Mouse (Mus musculus): ENCODE measurements at regions not wholly inside any gene's neighbourhood (a gene's known extent, or its start where the extent isn't known, plus 50 kb on each side); places are given as distances from the start of the nearest gene placed in this dataset.

GRCm38 (mm10) chr5:96921037-96921436, 76.5 kb upstream of the Bmp2k start:
- H3K27me3 ChIP-seq (ENCODE audit: control insufficient read depth in 1 of 2, insufficient read depth in 2 of 2, low read length in 2 of 2) = no peaks in the 10 kb centered on the region
- no peak for TF ChIP-seq ZNF384 (IDR thresholded peaks at IDR 0.05; ENCODE audit: low read depth, low read length)
- no peak for TF ChIP-seq CHD2 (IDR thresholded peaks at IDR 0.05; ENCODE audit: low read length)
- TF ChIP-seq ZC3H11A (IDR thresholded peaks at IDR 0.05; ENCODE audit: low read depth, low read length) = no peak
- TF ChIP-seq KAT2A (conservative IDR thresholded peaks at IDR 0.05; ENCODE audit: low read depth, low read length) = no peak
- no peak for TF ChIP-seq POLR2AphosphoS2 (IDR thresholded peaks at IDR 0.05; ENCODE audit: low read length)
- no peak for TF ChIP-seq ELF1 (IDR thresholded peaks at IDR 0.05; ENCODE audit: low read depth, low read length)
- TF ChIP-seq POLR2A (IDR thresholded peaks at IDR 0.05; ENCODE audit: control insufficient read depth in 1 of 2, insufficient read depth in 1 of 2, low read depth in 1 of 2, low read length in 2 of 2, poor library complexity in 1 of 2) = no peak
- no peak for TF ChIP-seq HCFC1 (IDR thresholded peaks at IDR 0.05; ENCODE audit: low read depth, low read length)
- no peak for TF ChIP-seq CHD1 (IDR thresholded peaks at IDR 0.05; ENCODE audit: low read depth, low read length)
- TF ChIP-seq MAFK (IDR thresholded peaks at IDR 0.05; ENCODE audit: borderline replicate concordance, low read depth, low read length) = no peak; the same call in 1 of the 2 replicates
- peak; percentile 85 for TF ChIP-seq MYC (IDR thresholded peaks at IDR 0.05; ENCODE audit: low read depth, low read length)
- peak; percentile 72; the same call in 1 of the 2 replicates for TF ChIP-seq SIN3A (IDR thresholded peaks at IDR 0.05; ENCODE audit: low read length)
- peak; percentile 92 to 95 for TF ChIP-seq EP300 (IDR thresholded peaks at IDR 0.05; ENCODE audit: low read depth in 1 of 2, low read length in 2 of 2)
- peak; percentile 99 for TF ChIP-seq TAL1 (IDR thresholded peaks at IDR 0.05; ENCODE audit: low read length)
- peak; percentile 97 for TF ChIP-seq GATA1 (IDR thresholded peaks at IDR 0.05; ENCODE audit: low read depth, low read length)
- no peak for TF ChIP-seq E2F4 (IDR thresholded peaks at IDR 0.05; ENCODE audit: borderline replicate concordance, low read depth, low read length)
- peak; percentile 95 for TF ChIP-seq TCF12 (IDR thresholded peaks at IDR 0.05; ENCODE audit: low read depth, low read length)
- no peak for TF ChIP-seq RAD21 (IDR thresholded peaks at IDR 0.05; ENCODE audit: low read depth, low read length)
- TF ChIP-seq JUND (IDR thresholded peaks at IDR 0.05; ENCODE audit: low read depth, low read length) = peak; percentile 81; the same call in 1 of the 2 replicates
- no peak for TF ChIP-seq NELFE (IDR thresholded peaks at IDR 0.05; ENCODE audit: low read depth, low read length)
- TF ChIP-seq RCOR1 (IDR thresholded peaks at IDR 0.05; ENCODE audit: low read depth, low read length) = peak; percentile 28; the same call in 1 of the 2 replicates
- TF ChIP-seq ZKSCAN1 (IDR thresholded peaks at IDR 0.05; ENCODE audit: low read depth, low read length) = no peak
- no peak for TF ChIP-seq UBTF (IDR thresholded peaks at IDR 0.05; ENCODE audit: borderline replicate concordance, insufficient read depth, low read depth, low read length)
- TF ChIP-seq ZMIZ1 (IDR thresholded peaks at IDR 0.05; ENCODE audit: low read depth, low read length) = no peak
- TF ChIP-seq TBP (IDR thresholded peaks at IDR 0.05; ENCODE audit: low read depth, low read length) = no peak
- TF ChIP-seq USF1 (IDR thresholded peaks at IDR 0.05; ENCODE audit: low read depth, low read length) = peak; percentile 90
- no peak for TF ChIP-seq POLR2AphosphoS5 (IDR thresholded peaks at IDR 0.05; ENCODE audit: borderline replicate concordance, low read depth, low read length)
- peak; percentile 68 for TF ChIP-seq MXI1 (IDR thresholded peaks at IDR 0.05; ENCODE audit: low read depth, low read length)
- TF ChIP-seq MYB (IDR thresholded peaks at IDR 0.05; ENCODE audit: low read depth, low read length) = no peak
- peak; percentile 53; the same call in 1 of the 2 replicates for TF ChIP-seq MEF2A (IDR thresholded peaks at IDR 0.05; ENCODE audit: extremely low read depth, insufficient replicate concordance, low read depth, low read length, poor library complexity, severe bottlenecking)
- peak; percentile 84 for TF ChIP-seq MAX (IDR thresholded peaks at IDR 0.05; ENCODE audit: low read length)
- TF ChIP-seq BHLHE40 (IDR thresholded peaks at IDR 0.05; ENCODE audit: borderline replicate concordance, low read depth, low read length) = no peak
- TF ChIP-seq ETS1 (IDR thresholded peaks at IDR 0.05; ENCODE audit: low read depth, low read length) = peak; percentile 95
- no peak for TF ChIP-seq GABPA (IDR thresholded peaks at IDR 0.05; ENCODE audit: low read depth, low read length)
- TF ChIP-seq NRF1 (IDR thresholded peaks at IDR 0.05; ENCODE audit: insufficient read depth, low read depth, low read length, poor library complexity, severe bottlenecking) = no peak
- 0 out of 4 replicates have a peak, but pooled peaks of 1 of the 2 experiments have one; percentile 33 for TF ChIP-seq USF2 (IDR thresholded peaks at IDR 0.05; ENCODE audit: borderline replicate concordance in 1 of 2, insufficient read depth in 1 of 2, low read depth in 1 of 2, low read length in 2 of 2)
- no peak for TF ChIP-seq SMC3 (IDR thresholded peaks at IDR 0.05; ENCODE audit: low read depth, low read length)
- TF ChIP-seq CTCF (IDR thresholded peaks at IDR 0.05 in 2 of 3, conservative IDR thresholded peaks at IDR 0.05 in 1 of 3; ENCODE audit: control insufficient read depth in 1 of 3, insufficient read depth in 1 of 3, low read depth in 2 of 3, low read length in 3 of 3, poor library complexity in 1 of 3, severe bottlenecking in 1 of 3) = no peak

More at GRCm38 (mm10) chr5:96921037-96921436, 76.5 kb upstream of the Bmp2k start:
- peak overlapping the region; percentile 97 for H3K27ac ChIP-seq (ENCODE audit: control insufficient read depth, low read depth, low read length)
- H3K9ac ChIP-seq (ENCODE audit: control insufficient read depth, low read depth, low read length, poor library complexity, severe bottlenecking) = peak overlapping the region; percentile 47
- no peaks in the 10 kb centered on the region; the same call in none of the 2 replicates for H3K79me2 ChIP-seq (ENCODE audit: control insufficient read depth, insufficient read depth, low read length, poor library complexity)
- peak; percentile 88 for DNase-seq (ENCODE audit: low read depth, low spot score)
- peak overlapping the region; percentile 50 to 56 for H3K4me3 ChIP-seq (ENCODE audit: control insufficient read depth in 1 of 2, insufficient read depth in 1 of 2, low read depth in 2 of 2, low read length in 2 of 2)
- H3K4me1 ChIP-seq (ENCODE audit: control insufficient read depth in 1 of 2, insufficient read depth in 2 of 2, low read length in 2 of 2) = peaks cover 47 to 65% of the 10 kb centered on the region in 2 experiments
- H3K9me3 ChIP-seq (replicated peaks; ENCODE audit: insufficient read depth, low read length) = no peaks in the 10 kb centered on the region
- peaks cover 0 to 75% of the 10 kb centered on the region in 2 experiments; a peak in 2 of 4 replicates for H3K36me3 ChIP-seq (ENCODE audit: control insufficient read depth in 1 of 2, insufficient read depth in 2 of 2, low read length in 2 of 2)
